Mouse (Mus musculus) bone marrow macrophage, adult 2 months (primary cell): ENCODE results near the gene Ninj1. TPM values are rescaled to one million over a fixed set of nuclear protein-coding genes. Genes with fewer than 3 reads are reported as not detected.

Source experiments
- H3K27ac ChIP-seq: 2 replicates; pipeline ENCODE4 v1.5.1; 2012; ENCODE audit warnings: low read depth, low read length; ENCODE audit not compliant: insufficient read depth
- H3K4me1 ChIP-seq: 2 replicates; pipeline ENCODE4 v1.6.1; 2012; ENCODE audit warnings: low read length; ENCODE audit not compliant: control insufficient read depth, insufficient read depth
- H3K4me3 ChIP-seq: 2 replicates; pipeline ENCODE4 v1.5.1; 2012; ENCODE audit warnings: mild to moderate bottlenecking, low read length, moderate library complexity; ENCODE audit not compliant: insufficient read depth
- CTCF ChIP-seq: IDR thresholded peaks from 2 replicates; pipeline ENCODE4 v1.5.1; 2012; ENCODE audit warnings: low read depth, mild to moderate bottlenecking, low read length, moderate library complexity
- POLR2A ChIP-seq: IDR thresholded peaks from 2 replicates; pipeline ENCODE4 v1.6.1; 2012; ENCODE audit warnings: mild to moderate bottlenecking, low read depth, low read length, borderline replicate concordance
- polyA plus RNA-seq: library from polyadenylated mRNA; stranded (reverse); fragments of >200 nt; gene quantifications from 2 replicates; pipeline ENCODE4 v1.2.4, GENCODE M21; 2012; ENCODE audit not compliant: missing spikeins, insufficient read depth, insufficient read length

The Ninj1 gene
- polyA plus RNA-seq, 1 experiment = 521 TPM

GRCm38 (mm10) chr13:49194811-49195210 lies 7.5 kb downstream of the Ninj1 start:
- Histone ChIP-seq H3K4me1 (peaks cover 91% of the 10 kb centered on the region), H3K27ac (peak overlapping the region; percentile 75; the same call in 1 of the 2 replicates), H3K4me3 (no peak overlapping the region)
- TF ChIP-seq POLR2A = no peak

DNA sequence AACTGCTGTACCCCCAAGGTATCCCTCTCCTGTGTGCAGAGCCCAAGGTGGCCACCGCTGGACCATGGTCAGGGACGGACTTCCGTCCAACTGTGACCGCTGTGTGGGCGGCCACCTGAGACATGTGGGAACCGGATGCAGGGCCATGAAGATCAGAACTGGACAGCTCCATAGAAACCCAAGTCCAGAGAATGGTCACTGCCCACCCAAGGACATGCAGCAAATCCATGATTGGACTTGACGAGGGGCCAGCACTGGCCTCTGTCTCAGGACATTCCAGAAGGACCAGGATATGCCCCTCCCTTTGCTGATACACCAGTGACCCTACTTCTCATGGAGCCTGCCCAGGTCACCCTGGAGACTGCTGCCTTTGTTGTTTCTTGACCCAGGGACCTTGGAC lies 8.4 kb downstream of the Ninj1 start:
- no peak overlapping the region for H3K4me3 ChIP-seq
- H3K27ac ChIP-seq = peak overlapping the region; percentile 75
- peaks cover 92% of the 10 kb centered on the region for H3K4me1 ChIP-seq
- TF ChIP-seq POLR2A = no peak
- TF ChIP-seq CTCF = no peak

DNA sequence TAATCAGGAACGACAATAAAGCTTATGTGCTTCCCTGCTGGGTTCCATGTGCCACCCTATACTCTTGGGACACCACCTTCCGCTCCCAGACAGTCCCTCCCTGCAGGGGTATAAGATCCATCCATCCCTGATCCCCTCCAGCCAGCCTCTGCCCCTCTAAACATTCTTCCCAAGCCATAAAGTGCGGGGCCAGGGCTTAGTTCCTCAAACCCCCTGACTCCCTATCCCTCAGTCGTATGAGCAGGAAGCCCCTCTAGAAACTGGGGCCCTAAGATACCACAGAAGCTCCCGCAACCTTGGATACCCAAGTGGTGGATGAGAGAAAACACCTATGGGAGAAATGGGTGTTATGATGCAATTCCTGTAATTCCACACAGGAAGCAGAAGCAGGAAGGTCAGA lies 8.9 kb downstream of the Ninj1 start:
- no peak for TF ChIP-seq CTCF
- no peak for TF ChIP-seq POLR2A
- peak overlapping the region; percentile 75 for H3K27ac ChIP-seq
- H3K4me1 ChIP-seq = peaks cover 91% of the 10 kb centered on the region

GRCm38 (mm10) chr13:49196766-49197165 lies 9.5 kb downstream of the Ninj1 start:
- Histone ChIP-seq H3K4me3 (no peak overlapping the region), H3K4me1 (peaks cover 93% of the 10 kb centered on the region), H3K27ac (peak overlapping the region; percentile 75)
- TF ChIP-seq CTCF (no peak), POLR2A (no peak)

More for the DNA sequence above, 8.9 kb downstream of the Ninj1 start:
- no peak overlapping the region for H3K4me3 ChIP-seq

GRCm38 (mm10) chr13:49198734-49199133 lies 11.4 kb downstream of the Ninj1 start:
- TF ChIP-seq POLR2A (no peak), CTCF (no peak)
- H3K4me3 ChIP-seq = no peak overlapping the region
- H3K4me1 ChIP-seq = peaks cover 82% of the 10 kb centered on the region
- no peak overlapping the region for H3K27ac ChIP-seq

DNA sequence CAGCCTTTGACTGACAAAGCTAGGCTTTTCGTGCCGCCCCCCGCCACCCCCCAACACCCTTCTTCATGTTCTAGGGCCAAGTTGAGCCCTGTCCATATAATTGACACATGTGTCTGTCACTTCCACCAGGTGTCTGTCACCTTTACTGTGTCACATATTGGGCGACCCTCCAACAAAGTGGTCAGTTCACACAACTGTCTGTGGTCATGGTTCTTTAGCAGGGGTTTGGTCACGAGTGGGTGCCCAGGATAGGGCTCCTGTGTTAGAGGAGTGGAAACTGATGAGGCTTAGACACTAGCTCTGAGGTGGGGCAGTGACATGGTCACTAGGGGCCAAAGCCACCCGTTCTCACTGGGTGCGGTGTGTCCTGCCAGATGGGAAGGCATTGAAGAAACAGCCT lies 12.6 kb downstream of the Ninj1 start:
- TF ChIP-seq CTCF = no peak
- TF ChIP-seq POLR2A = no peak
- Histone ChIP-seq H3K4me3 (no peak overlapping the region), H3K4me1 (peaks cover 82% of the 10 kb centered on the region), H3K27ac (peak overlapping the region; percentile 90)

DNA sequence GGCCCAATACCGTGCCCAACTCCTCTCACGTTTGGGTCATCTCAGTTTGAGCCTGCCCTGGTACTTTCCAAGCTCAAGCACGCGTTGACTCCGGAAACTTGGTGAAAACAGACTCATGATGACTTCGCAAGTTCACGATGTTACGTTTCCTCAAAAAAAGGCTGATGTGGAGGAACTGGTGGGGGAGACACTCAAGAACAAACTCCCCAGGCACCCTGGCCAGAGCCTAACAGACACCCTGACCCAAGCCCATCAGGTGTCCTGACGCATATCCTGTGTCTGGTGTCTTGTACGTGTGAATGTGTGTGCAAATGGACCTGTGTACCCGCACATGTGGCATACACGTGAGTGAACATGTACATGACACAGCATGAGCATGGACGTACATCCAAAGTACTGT lies 13.4 kb downstream of the Ninj1 start:
- Histone ChIP-seq H3K4me3 (no peak overlapping the region), H3K27ac (peak overlapping the region; percentile 90), H3K4me1 (peaks cover 80% of the 10 kb centered on the region)
- TF ChIP-seq CTCF = no peak
- TF ChIP-seq POLR2A = no peak

GRCm38 (mm10) chr13:49202556-49202955 lies 15.3 kb downstream of the Ninj1 start:
- H3K27ac ChIP-seq = no peak overlapping the region
- peaks cover 71% of the 10 kb centered on the region for H3K4me1 ChIP-seq
- TF ChIP-seq POLR2A = no peak
- no peak for TF ChIP-seq CTCF
- H3K4me3 ChIP-seq = no peak overlapping the region

GRCm38 (mm10) chr13:49205381-49205998 lies 18.2 kb downstream of the Ninj1 start:
- H3K4me3 ChIP-seq = no peak overlapping the region
- TF ChIP-seq POLR2A (no peak), CTCF (peak; percentile 93)
- peak overlapping the region; percentile 59 for H3K27ac ChIP-seq
- peaks cover 50% of the 10 kb centered on the region for H3K4me1 ChIP-seq

DNA sequence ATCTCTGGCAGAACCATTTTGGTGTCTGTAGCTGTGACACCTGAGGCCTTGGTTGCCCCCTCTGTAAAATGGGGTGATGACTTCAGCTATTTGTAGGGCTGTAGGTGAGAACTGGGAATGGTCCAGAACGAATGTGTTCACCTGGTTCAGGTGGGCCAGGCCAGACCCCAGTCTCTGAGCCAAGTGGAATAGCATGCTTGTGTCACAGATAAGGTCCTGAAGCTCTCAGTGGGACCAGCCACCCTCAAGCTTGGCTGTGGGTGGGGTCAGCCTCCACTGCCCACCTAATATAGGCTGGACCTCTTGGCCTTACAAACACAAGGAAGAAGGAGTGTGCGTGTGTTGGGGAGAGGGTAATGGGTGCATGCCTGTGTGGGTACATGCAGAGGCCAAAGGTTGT lies 19.1 kb downstream of the Ninj1 start:
- peak overlapping the region; percentile 40; the same call in 1 of the 2 replicates for H3K27ac ChIP-seq

More for the DNA sequence above, 19.1 kb downstream of the Ninj1 start:
- H3K4me3 ChIP-seq = no peak overlapping the region
- peaks cover 50% of the 10 kb centered on the region for H3K4me1 ChIP-seq
- TF ChIP-seq CTCF (no peak), POLR2A (no peak)
